Mouse (Mus musculus): ENCODE data around the gene Apol8. TPM values are rescaled to one million over a fixed set of nuclear protein-coding genes. Genes with fewer than 3 reads are reported as not detected.
A peak's percentile ranks its signal among the peaks of the same experiment; 100 is the strongest.
"Not testable (repeated sequence)": the region's sequence is repeated elsewhere in the genome, so short reads cannot be mapped to it uniquely, and the experiment has no call there.

Apol8 gene
- polyA plus RNA-seq, 1 experiment from 2014 or later = 0.21 TPM

- 52% methylated on average over 1 of the region's 1 CpGs for WGBS
- ATAC-seq (replicated peaks; ENCODE audit: low FRiP score) = no peak
- Histone ChIP-seq H3K27me3 (ENCODE audit: control insufficient read depth, insufficient read depth, low read length) (no peaks in the 10 kb centered on the region), H3K27ac (ENCODE audit: low read depth, low read length) (no peak overlapping the region), H3K4me1 (replicated peaks; ENCODE audit: control insufficient read depth, insufficient read depth, low read length) (no peaks in the 10 kb centered on the region), H3K9ac (ENCODE audit: low read length) (no peak overlapping the region), H3K36me3 (ENCODE audit: control insufficient read depth, insufficient read depth, low read length) (no peaks in the 10 kb centered on the region), H3K4me3 (ENCODE audit: low read depth, low read length) (no peak overlapping the region), H3K9me3 (ENCODE audit: control insufficient read depth, low read length) (no peaks in the 10 kb centered on the region), H3K4me2 (ENCODE audit: low read depth, low read length, severe bottlenecking) (no peak overlapping the region)
- DNase-seq (ENCODE audit: low spot score) = no peak
These were observed 6.3 kb downstream of the Apol8 start for GRCm38 (mm10) chr15:77750461-77750860.

GRCm38 (mm10) chr15:77749717-77750116 is 7.1 kb downstream of the Apol8 start:
- Histone ChIP-seq H3K4me3 (ENCODE audit: low read depth, low read length) (no peak overlapping the region), H3K27me3 (ENCODE audit: control insufficient read depth, insufficient read depth, low read length) (no peaks in the 10 kb centered on the region), H3K4me1 (replicated peaks; ENCODE audit: control insufficient read depth, insufficient read depth, low read length) (no peaks in the 10 kb centered on the region), H3K36me3 (ENCODE audit: control insufficient read depth, insufficient read depth, low read length) (no peaks in the 10 kb centered on the region), H3K27ac (ENCODE audit: low read depth, low read length) (no peak overlapping the region), H3K9ac (ENCODE audit: low read length) (no peak overlapping the region), H3K4me2 (ENCODE audit: low read depth, low read length, severe bottlenecking) (no peak overlapping the region), H3K9me3 (ENCODE audit: control insufficient read depth, low read length) (no peaks in the 10 kb centered on the region)
- no peak for ATAC-seq (replicated peaks; ENCODE audit: low FRiP score)
- WGBS = 93% methylated on average over 10 of the region's 10 CpGs
- no peak for DNase-seq (ENCODE audit: low spot score)

GRCm38 (mm10) chr15:77748414-77748813 is 8.4 kb downstream of the Apol8 start:
- 95% methylated on average over 3 of the region's 3 CpGs for WGBS
- Histone ChIP-seq H3K9ac (ENCODE audit: low read length) (no peak overlapping the region), H3K4me2 (ENCODE audit: low read depth, low read length, severe bottlenecking) (no peak overlapping the region), H3K4me1 (replicated peaks; ENCODE audit: control insufficient read depth, insufficient read depth, low read length) (no peaks in the 10 kb centered on the region), H3K27ac (ENCODE audit: low read depth, low read length) (no peak overlapping the region), H3K27me3 (ENCODE audit: control insufficient read depth, insufficient read depth, low read length) (no peaks in the 10 kb centered on the region), H3K9me3 (ENCODE audit: control insufficient read depth, low read length) (no peaks in the 10 kb centered on the region), H3K36me3 (ENCODE audit: control insufficient read depth, insufficient read depth, low read length) (no peaks in the 10 kb centered on the region), H3K4me3 (ENCODE audit: low read depth, low read length) (no peak overlapping the region)
- DNase-seq (ENCODE audit: low spot score) (no peak), ATAC-seq (replicated peaks; ENCODE audit: low FRiP score) (no peak)

GRCm38 (mm10) chr15:77746326-77746725 is 10.5 kb downstream of the Apol8 start:
- Histone ChIP-seq H3K4me1 (replicated peaks; ENCODE audit: control insufficient read depth, insufficient read depth, low read length) (no peaks in the 10 kb centered on the region), H3K36me3 (ENCODE audit: control insufficient read depth, insufficient read depth, low read length) (no peaks in the 10 kb centered on the region), H3K27me3 (ENCODE audit: control insufficient read depth, insufficient read depth, low read length) (no peaks in the 10 kb centered on the region), H3K9me3 (ENCODE audit: control insufficient read depth, low read length) (no peaks in the 10 kb centered on the region), H3K4me2 (ENCODE audit: low read depth, low read length, severe bottlenecking) (no peak overlapping the region), H3K4me3 (ENCODE audit: low read depth, low read length) (no peak overlapping the region), H3K9ac (ENCODE audit: low read length) (no peak overlapping the region), H3K27ac (ENCODE audit: low read depth, low read length) (no peak overlapping the region)
- DNase-seq (ENCODE audit: low spot score) (no peak), ATAC-seq (replicated peaks; ENCODE audit: low FRiP score) (no peak)
- 96% methylated on average over 1 of the region's 1 CpGs for WGBS

- Histone ChIP-seq H3K9me3 (ENCODE audit: control insufficient read depth, low read length) (no peaks in the 10 kb centered on the region), H3K4me3 (ENCODE audit: low read depth, low read length) (no peak overlapping the region), H3K36me3 (ENCODE audit: control insufficient read depth, insufficient read depth, low read length) (no peaks in the 10 kb centered on the region), H3K4me2 (ENCODE audit: low read depth, low read length, severe bottlenecking) (no peak overlapping the region), H3K27me3 (ENCODE audit: control insufficient read depth, insufficient read depth, low read length) (no peaks in the 10 kb centered on the region), H3K4me1 (replicated peaks; ENCODE audit: control insufficient read depth, insufficient read depth, low read length) (no peaks in the 10 kb centered on the region), H3K9ac (ENCODE audit: low read length) (no peak overlapping the region), H3K27ac (ENCODE audit: low read depth, low read length) (no peak overlapping the region)
- ATAC-seq (replicated peaks; ENCODE audit: low FRiP score) (no peak), DNase-seq (ENCODE audit: low spot score) (no peak)
These were observed 11.7 kb downstream of the Apol8 start for GRCm38 (mm10) chr15:77745081-77745480.

GRCm38 (mm10) chr15:77744632-77745031 is 12.2 kb downstream of the Apol8 start:
- DNase-seq (ENCODE audit: low spot score) (peak; percentile 18), ATAC-seq (replicated peaks; ENCODE audit: low FRiP score) (no peak)
- WGBS = 49% methylated on average over 5 of the region's 5 CpGs
- Histone ChIP-seq H3K27ac (ENCODE audit: low read depth, low read length) (no peak overlapping the region), H3K36me3 (ENCODE audit: control insufficient read depth, insufficient read depth, low read length) (no peaks in the 10 kb centered on the region), H3K4me3 (ENCODE audit: low read depth, low read length) (no peak overlapping the region), H3K9ac (ENCODE audit: low read length) (no peak overlapping the region), H3K4me1 (replicated peaks; ENCODE audit: control insufficient read depth, insufficient read depth, low read length) (no peaks in the 10 kb centered on the region), H3K4me2 (ENCODE audit: low read depth, low read length, severe bottlenecking) (no peak overlapping the region), H3K9me3 (ENCODE audit: control insufficient read depth, low read length) (no peaks in the 10 kb centered on the region), H3K27me3 (ENCODE audit: control insufficient read depth, insufficient read depth, low read length) (no peaks in the 10 kb centered on the region)

GRCm38 (mm10) chr15:77741556-77741955 is 15.2 kb downstream of the Apol8 start:
- WGBS = 84% methylated on average over 6 of the region's 6 CpGs
- H3K4me1 ChIP-seq (replicated peaks; ENCODE audit: control insufficient read depth, insufficient read depth, low read length); H3K27ac ChIP-seq (ENCODE audit: low read depth, low read length); H3K4me2 ChIP-seq (ENCODE audit: low read depth, low read length, severe bottlenecking); DNase-seq (ENCODE audit: low spot score); H3K9me3 ChIP-seq (ENCODE audit: control insufficient read depth, low read length); ATAC-seq (replicated peaks; ENCODE audit: low FRiP score); H3K27me3 ChIP-seq (ENCODE audit: control insufficient read depth, insufficient read depth, low read length); H3K9ac ChIP-seq (ENCODE audit: low read length); H3K36me3 ChIP-seq (ENCODE audit: control insufficient read depth, insufficient read depth, low read length); H3K4me3 ChIP-seq (ENCODE audit: low read depth, low read length): not testable (repeated sequence)

- ATAC-seq (replicated peaks; ENCODE audit: low FRiP score) = no peak
- no peaks in the 10 kb centered on the region for H3K4me1 ChIP-seq (replicated peaks; ENCODE audit: control insufficient read depth, insufficient read depth, low read length)
- H3K27me3 ChIP-seq (ENCODE audit: control insufficient read depth, insufficient read depth, low read length) = no peaks in the 10 kb centered on the region
- no peaks in the 10 kb centered on the region for H3K36me3 ChIP-seq (ENCODE audit: control insufficient read depth, insufficient read depth, low read length)
- no peaks in the 10 kb centered on the region for H3K9me3 ChIP-seq (ENCODE audit: control insufficient read depth, low read length)
- no peak overlapping the region for H3K4me2 ChIP-seq (ENCODE audit: low read depth, low read length, severe bottlenecking)
- DNase-seq (ENCODE audit: low spot score) = no peak
- 76% methylated on average over 9 of the region's 9 CpGs for WGBS
- H3K27ac ChIP-seq (ENCODE audit: low read depth, low read length) = no peak overlapping the region
- no peak overlapping the region for H3K9ac ChIP-seq (ENCODE audit: low read length)
- no peak overlapping the region for H3K4me3 ChIP-seq (ENCODE audit: low read depth, low read length)
These were observed 16.1 kb downstream of the Apol8 start for GRCm38 (mm10) chr15:77740511-77741297.

GRCm38 (mm10) chr15:77733903-77734302 is 22.9 kb downstream of the Apol8 start:
- H3K9me3 ChIP-seq (ENCODE audit: control insufficient read depth, low read length); DNase-seq (ENCODE audit: low spot score); H3K36me3 ChIP-seq (ENCODE audit: control insufficient read depth, insufficient read depth, low read length); ATAC-seq (replicated peaks; ENCODE audit: low FRiP score); H3K9ac ChIP-seq (ENCODE audit: low read length); H3K4me3 ChIP-seq (ENCODE audit: low read depth, low read length); H3K4me1 ChIP-seq (replicated peaks; ENCODE audit: control insufficient read depth, insufficient read depth, low read length); H3K27me3 ChIP-seq (ENCODE audit: control insufficient read depth, insufficient read depth, low read length); H3K4me2 ChIP-seq (ENCODE audit: low read depth, low read length, severe bottlenecking); H3K27ac ChIP-seq (ENCODE audit: low read depth, low read length): not testable (repeated sequence)
- WGBS = 67% methylated on average over 4 of the region's 4 CpGs
